Mouse (Mus musculus): Measurements from ENCODE around the gene Sox6.

GRCm38 (mm10) chr7:115747541-115747940 lies 291.1 kb downstream of the Sox6 start:
- no peak for TF ChIP-seq CTCF (IDR thresholded peaks at IDR 0.05)
- no peak for TF ChIP-seq EP300 (IDR thresholded peaks at IDR 0.05; ENCODE audit: insufficient read depth, low read depth, low read length)
